Mouse (Mus musculus) Patski (cell line): ENCODE measurements at regions not wholly inside any gene's neighbourhood (a gene's known extent, or its start where the extent isn't known, plus 50 kb on each side); places are given as distances from the start of the nearest gene placed in this dataset.

Experiments
- ATAC-seq: fragments of 100-300 bp; one replicate; pipeline ENCODE4 v1.8.0; 2021
- CTCF ChIA-PET: fragments of 350-600 bp; sonication (Branson Sonifier 250); formaldehyde crosslinking; loops from one replicate; lab custom pipeline; 2022; ENCODE audit warnings: inconsistent platforms; lab: Charles Lee
- POLR2A ChIA-PET: fragments of 350-600 bp; sonication (Branson Sonifier 250); formaldehyde crosslinking; loops from one replicate; lab custom pipeline; 2022; ENCODE audit warnings: antibody characterized with exemption, inconsistent platforms; lab: Charles Lee
- DNase-seq: peaks from one replicate; pipeline ENCODE4 v3.0.0-alpha.2; 2011; ENCODE audit warnings: low read depth, low spot score
- H3K27me3 ChIP-seq: fragments of 371-371 bp; one replicate; pipeline ENCODE4 v1.5.1; 2021
- CTCF ChIP-seq: fragments of 100-300 bp; IDR thresholded peaks from one replicate; pipeline ENCODE4 v1.5.1; 2021
- in situ Hi-C: fragments of 300-500 bp; cut with MboI; formaldehyde crosslinking; loops from 3 replicates; pipeline ENCODE4 v1.11.1; 2018; ENCODE audit warnings: low pct_unique_long_range_greater_than_20kb, mixed read lengths

GRCm38 (mm10) chr2:80231891-80232290, 60.4 kb upstream of the Prdx6b start:
- ATAC-seq (no peak), DNase-seq (no peak)
- in situ Hi-C loops, result no loop called here
- no peaks in the 10 kb centered on the region for H3K27me3 ChIP-seq
- TF ChIP-seq CTCF, result no peak
- ChIA-PET CTCF (interaction anchor here (1.4 kb wide), 1 partner anchor 15 kb away, joined by 3 read pairs; no protein-coding TSS in a partner anchor), POLR2A (no interaction called here)

DNA sequence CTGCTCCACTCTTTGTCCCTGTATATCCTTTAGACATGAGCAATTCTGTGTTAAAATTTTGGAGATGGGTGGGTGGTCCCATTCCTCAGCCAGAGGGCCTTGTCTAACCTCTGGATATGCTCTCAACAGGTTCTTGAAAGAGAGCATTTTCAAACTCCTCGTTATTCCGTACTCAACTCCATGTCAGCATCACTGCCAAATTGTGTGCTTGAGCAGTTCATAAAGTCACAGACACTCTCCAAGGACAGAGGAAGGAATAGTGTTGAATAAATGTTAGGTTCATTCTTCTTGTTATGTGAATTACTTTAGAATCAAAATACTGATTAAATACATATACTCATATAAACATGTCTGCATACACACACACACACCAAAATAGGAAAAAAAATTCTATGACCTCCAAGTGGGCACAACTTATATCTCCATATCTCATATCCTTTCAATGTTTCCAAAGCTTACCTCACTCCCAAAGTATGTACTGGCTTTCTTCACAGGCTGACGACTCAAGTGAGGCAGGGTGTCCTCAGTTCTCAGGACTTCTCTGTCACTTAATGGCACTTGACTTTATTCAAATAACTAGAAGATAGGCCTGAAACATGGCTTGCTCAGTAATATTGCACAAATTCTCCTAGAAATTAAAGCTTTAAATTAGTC, 75.9 kb upstream of the Pde1a start:
- no peaks in the 10 kb centered on the region for H3K27me3 ChIP-seq
- TF ChIP-seq CTCF, result no peak
- ATAC-seq (no peak), DNase-seq (no peak)
- ChIA-PET CTCF (no interaction called here), POLR2A (no interaction called here)
- in situ Hi-C loops, result no loop called here

DNA sequence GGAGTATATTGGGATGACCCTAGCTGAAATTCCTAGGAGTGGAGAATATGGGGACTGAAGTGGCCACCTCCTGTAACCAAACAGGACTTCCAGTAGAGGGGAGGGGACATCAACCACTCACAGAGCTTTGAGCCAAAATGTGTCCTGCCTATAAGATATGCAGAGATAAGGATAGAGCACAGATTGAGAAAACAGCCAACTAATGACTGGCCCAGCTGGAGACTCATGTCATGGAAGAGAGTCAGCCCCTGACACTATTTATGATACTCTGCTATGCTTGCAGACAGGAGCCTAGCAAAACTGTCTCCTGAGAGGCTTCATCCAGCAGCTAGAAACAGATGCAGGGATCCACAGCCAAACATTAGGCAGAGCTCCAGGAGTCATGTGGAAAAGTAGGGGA, 74.2 kb upstream of the Pde1a start:
- ATAC-seq (no peak), DNase-seq (no peak)
- H3K27me3 ChIP-seq, result no peaks in the 10 kb centered on the region
- CTCF ChIA-PET, result no interaction called here
- no peak for TF ChIP-seq CTCF
- in situ Hi-C loops, result no loop called here
- POLR2A ChIA-PET, result no interaction called here

DNA sequence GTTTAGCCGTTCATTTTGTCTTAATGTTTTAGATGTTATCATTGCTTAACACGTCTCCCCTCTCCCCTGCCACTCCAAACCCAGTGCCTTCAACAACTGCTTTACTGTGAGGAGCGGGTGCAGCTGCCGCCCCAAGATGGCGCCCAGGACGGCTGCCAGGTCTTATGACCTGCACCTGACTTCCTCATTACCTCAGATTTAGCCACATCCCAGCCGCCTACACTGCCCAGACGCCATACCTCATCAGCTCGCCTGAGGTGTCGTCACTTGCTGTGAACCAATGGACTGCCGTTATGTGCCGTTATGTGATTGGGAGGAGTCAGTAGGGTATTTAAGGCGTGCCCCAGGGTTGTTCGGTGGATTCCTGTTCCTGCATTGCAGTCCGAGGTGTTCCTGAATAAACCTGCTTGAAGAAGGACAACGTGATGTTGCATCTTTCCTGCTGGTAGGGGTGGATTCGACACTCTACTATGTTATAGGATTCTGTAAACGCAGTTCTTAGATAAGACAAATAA, 66.7 kb upstream of the Pde1a start:
- no peak for TF ChIP-seq CTCF
- ChIA-PET POLR2A (no interaction called here), CTCF (no interaction called here)
- no peak for DNase-seq
- ATAC-seq, result no peak
- in situ Hi-C loops, result no loop called here
- no peaks in the 10 kb centered on the region for H3K27me3 ChIP-seq

DNA sequence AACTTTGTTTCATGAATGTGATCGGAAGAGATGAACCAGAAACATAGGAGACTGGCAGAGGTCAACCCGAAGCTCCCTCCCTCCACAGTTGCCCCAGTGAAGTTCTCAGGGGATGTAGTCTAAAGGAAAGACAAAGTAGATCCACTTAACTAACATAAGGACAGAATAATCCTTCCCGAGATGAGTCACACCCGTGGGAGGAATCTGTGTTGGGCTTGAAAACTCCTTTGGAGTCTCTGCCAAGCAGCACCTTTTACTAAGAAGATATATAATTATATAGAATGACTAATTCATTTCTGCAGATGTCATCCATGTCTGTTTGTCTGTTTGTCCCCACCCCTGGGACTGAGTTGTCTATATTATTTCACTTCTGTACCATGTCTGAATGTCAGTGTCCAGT, 59.1 kb upstream of the Pde1a start:
- TF ChIP-seq CTCF, result no peak
- DNase-seq (no peak), ATAC-seq (no peak)
- H3K27me3 ChIP-seq, result no peaks in the 10 kb centered on the region
- CTCF ChIA-PET, result interaction anchor here (1.5 kb wide), 1 partner anchor 12 kb away, joined by 3 read pairs; no protein-coding TSS in a partner anchor
- POLR2A ChIA-PET, result no interaction called here
- in situ Hi-C loops, result no loop called here

DNA sequence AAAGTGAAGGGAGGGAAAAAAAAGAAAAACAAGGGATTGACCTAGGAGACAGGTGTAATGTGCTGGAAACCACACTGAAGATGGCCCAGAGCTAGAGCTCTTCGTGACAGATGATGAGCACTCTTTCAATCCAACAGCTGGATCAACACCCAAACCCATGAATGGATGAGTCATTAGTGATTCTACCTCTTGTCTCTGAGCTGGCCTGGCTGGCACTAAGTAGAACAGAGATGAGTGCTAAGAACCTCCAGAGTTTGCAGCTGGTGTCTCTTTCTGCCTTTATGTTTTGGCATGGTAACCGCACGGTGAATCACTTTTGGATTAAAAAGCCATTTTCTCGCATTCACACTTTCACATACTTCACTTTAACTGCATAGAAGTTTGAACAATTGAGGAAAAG, 57.6 kb upstream of the Pde1a start:
- in situ Hi-C loops, result no loop called here
- no peak for DNase-seq
- H3K27me3 ChIP-seq, result no peaks in the 10 kb centered on the region
- ATAC-seq, result no peak
- CTCF ChIA-PET, result no interaction called here
- POLR2A ChIA-PET, result no interaction called here
- TF ChIP-seq CTCF, result no peak
